Mouse (Mus musculus) midbrain, embryonic 16.5 days (tissue): Measurements from ENCODE around the gene Hist1h1c. TPM values are rescaled to one million over a fixed set of nuclear protein-coding genes. Genes with fewer than 3 reads are reported as not detected.
A peak's percentile ranks its signal among the peaks of the same experiment; 100 is the strongest.
"Not testable (repeated sequence)": the region's sequence is repeated elsewhere in the genome, so short reads cannot be mapped to it uniquely, and the experiment has no call there.

Source experiments
- ATAC-seq: fragments of 200-750 bp; cut with Nextera tagmentation; 2 replicates; pipeline ENCODE4 v1.8.0; 2017; ENCODE audit warnings: moderate TSS enrichment
- H3K27ac ChIP-seq: fragments of 300-500 bp; sonication (generic); 2 replicates; pipeline ENCODE4 v1.5.1; 2014; ENCODE audit warnings: mild to moderate bottlenecking, low read length, mixed read lengths
- H3K27me3 ChIP-seq: fragments of 300-500 bp; sonication (generic); 2 replicates; pipeline ENCODE4 v1.6.1; 2014; ENCODE audit warnings: low read depth, low read length, mixed read lengths; ENCODE audit not compliant: control insufficient read depth, insufficient read depth
- H3K36me3 ChIP-seq: fragments of 300-500 bp; sonication (generic); 2 replicates; pipeline ENCODE4 v1.6.1; 2014; ENCODE audit warnings: mild to moderate bottlenecking, low read length, moderate library complexity, mixed read lengths; ENCODE audit not compliant: control insufficient read depth, insufficient read depth
- H3K4me1 ChIP-seq: fragments of 300-500 bp; sonication (generic); 2 replicates; pipeline ENCODE4 v1.6.1; 2014; ENCODE audit warnings: mild to moderate bottlenecking, low read length, mixed read lengths; ENCODE audit not compliant: control insufficient read depth, insufficient read depth
- H3K4me2 ChIP-seq: fragments of 300-500 bp; sonication (generic); 2 replicates; pipeline ENCODE4 v1.6.1; 2014; ENCODE audit warnings: mild to moderate bottlenecking, low read length, mixed read lengths
- H3K4me3 ChIP-seq: fragments of 300-500 bp; sonication (generic); 2 replicates; pipeline ENCODE4 v1.5.1; 2014; ENCODE audit warnings: low read depth, mild to moderate bottlenecking, low read length, moderate library complexity, mixed read lengths
- H3K9ac ChIP-seq: fragments of 300-500 bp; sonication (generic); 2 replicates; pipeline ENCODE4 v1.6.1; 2014; ENCODE audit warnings: low read depth, low read length, mixed read lengths
- H3K9me3 ChIP-seq: fragments of 300-500 bp; sonication (generic); replicated peaks from 2 replicates; pipeline ENCODE4 v1.6.1; 2014; ENCODE audit warnings: mild to moderate bottlenecking, low read length, mixed read lengths; ENCODE audit not compliant: control insufficient read depth, poor library complexity, severe bottlenecking
- WGBS: fragments of 180-500 bp; shearing (Covaris S2); extraction: QIAGEN DNeasy Blood & Tissue Kit; methylation state at CpG from one replicate; pipeline ENCODE4 v1.1.7; 2014; 5-methylcytosine and 5-hydroxymethylcytosine counted together
- polyA plus RNA-seq: library from polyadenylated mRNA; unstranded; fragments of >200 nt; fragmentation: Nextera tagmentation; extraction: Ambion mirVana; gene quantifications from 2 replicates; pipeline ENCODE4 v1.2.1, GENCODE M21; 2015

Gene Hist1h1c
- polyA plus RNA-seq, 1 experiment from 2014 or later, result 8.7 TPM

DNA sequence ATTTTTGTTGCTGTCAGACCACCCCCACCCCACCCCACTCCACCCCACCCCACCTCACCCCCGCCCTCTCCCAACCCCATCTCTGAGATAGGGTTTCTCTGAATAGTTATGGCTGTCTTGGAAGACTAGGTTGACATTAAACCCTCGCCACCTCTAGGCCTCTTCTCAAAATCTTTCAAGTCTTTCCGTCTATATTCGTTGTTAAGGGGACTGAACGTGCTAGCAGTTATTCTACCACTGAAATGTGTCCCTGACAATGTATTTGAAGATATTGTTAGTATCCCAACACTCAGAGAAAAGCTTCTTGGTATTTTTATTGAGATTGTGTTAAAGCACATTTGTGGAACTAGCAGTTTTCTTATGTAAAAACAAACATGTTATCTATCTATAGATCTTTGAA lies 2.3 kb downstream of the Hist1h1c start:
- Histone ChIP-seq H3K9me3 (no peaks in the 10 kb centered on the region), H3K4me2 (no peak overlapping the region), H3K36me3 (no peaks in the 10 kb centered on the region), H3K4me1 (peaks cover 17% of the 10 kb centered on the region), H3K4me3 (no peak overlapping the region), H3K27ac (no peak overlapping the region), H3K27me3 (no peaks in the 10 kb centered on the region), H3K9ac (no peak overlapping the region)
- no peak for ATAC-seq
- WGBS, result 60% methylated on average over 5 of the region's 5 CpGs

- Histone ChIP-seq H3K27ac (no peak overlapping the region), H3K4me2 (no peak overlapping the region), H3K4me3 (no peak overlapping the region), H3K27me3 (no peaks in the 10 kb centered on the region), H3K4me1 (peaks cover 17% of the 10 kb centered on the region), H3K36me3 (no peaks in the 10 kb centered on the region), H3K9me3 (no peaks in the 10 kb centered on the region), H3K9ac (no peak overlapping the region)
- no peak for ATAC-seq
Measured at GRCm38 (mm10) chr13:23742007-23742406, 3.4 kb downstream of the Hist1h1c start.

DNA sequence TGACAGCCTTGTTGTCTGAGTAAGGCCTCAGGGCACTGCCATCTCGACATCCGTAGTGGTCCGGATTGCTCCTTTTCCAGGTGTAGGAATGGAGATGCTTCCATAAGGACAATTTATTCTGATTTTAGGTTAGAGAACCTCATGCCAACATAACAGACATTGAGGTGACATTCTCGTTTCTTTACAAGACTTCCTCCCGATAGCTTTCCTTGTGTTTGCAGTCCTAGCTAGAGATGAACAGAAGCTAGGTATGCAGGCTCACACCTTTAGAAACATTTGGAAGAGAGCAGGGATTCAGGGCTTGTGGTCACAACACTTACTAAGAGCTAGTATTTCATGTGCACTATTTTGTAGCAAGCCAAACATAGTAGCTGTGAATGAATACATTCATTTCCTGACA lies 4.6 kb downstream of the Hist1h1c start:
- Histone ChIP-seq H3K4me2 (no peak overlapping the region), H3K9ac (no peak overlapping the region), H3K27me3 (no peaks in the 10 kb centered on the region), H3K36me3 (no peaks in the 10 kb centered on the region), H3K4me1 (peaks cover 22% of the 10 kb centered on the region), H3K27ac (no peak overlapping the region), H3K4me3 (no peak overlapping the region), H3K9me3 (no peaks in the 10 kb centered on the region)
- WGBS, result 82% methylated on average over 5 of the region's 5 CpGs
- no peak for ATAC-seq

- Histone ChIP-seq H3K9ac (no peak overlapping the region), H3K4me1 (peaks cover 20% of the 10 kb centered on the region), H3K9me3 (no peaks in the 10 kb centered on the region), H3K36me3 (no peaks in the 10 kb centered on the region), H3K27me3 (no peaks in the 10 kb centered on the region), H3K4me2 (no peak overlapping the region), H3K4me3 (no peak overlapping the region), H3K27ac (no peak overlapping the region)
- ATAC-seq, result no peak
- 39% methylated on average over 4 of the region's 4 CpGs for WGBS
Measured at GRCm38 (mm10) chr13:23743963-23744362, 5.4 kb downstream of the Hist1h1c start.

- 2% methylated on average over 13 of the region's 36 CpGs for WGBS
Measured at GRCm38 (mm10) chr13:23744421-23745380, 6.1 kb downstream of the Hist1h1c start.

GRCm38 (mm10) chr13:23745381-23746161 lies 7.0 kb downstream of the Hist1h1c start, which contains the start of gene Hist1h3c:
Gene Hist1h3c (minus strand): TSS chr13:23745602.
- no peaks in the 10 kb centered on the region for H3K27me3 ChIP-seq
- no peaks in the 10 kb centered on the region for H3K36me3 ChIP-seq
- H3K4me3 ChIP-seq, result peak within 1 kb of the TSS; percentile 43
- peak within 1 kb of the TSS; percentile 46; the same call in 1 of the 2 replicates for H3K9ac ChIP-seq
- peaks cover 14% of the 10 kb centered on the region for H3K4me1 ChIP-seq
- no peaks in the 10 kb centered on the region for H3K9me3 ChIP-seq
- peak; percentile 72 for ATAC-seq
- peak within 1 kb of the TSS; percentile 95 for H3K27ac ChIP-seq
- H3K4me2 ChIP-seq, result peak within 1 kb of the TSS; percentile 84
- under 1% methylated on average over 22 of the region's 28 CpGs for WGBS

More at GRCm38 (mm10) chr13:23744421-23745380, 6.1 kb downstream of the Hist1h1c start:
- Histone ChIP-seq H3K4me3 (peak overlapping the region; percentile 43), H3K4me1 (peaks cover 20% of the 10 kb centered on the region), H3K9ac (no peak overlapping the region), H3K27me3 (no peaks in the 10 kb centered on the region), H3K4me2 (peak overlapping the region; percentile 84), H3K36me3 (no peaks in the 10 kb centered on the region), H3K27ac (no peak overlapping the region), H3K9me3 (no peaks in the 10 kb centered on the region)
- no peak for ATAC-seq

GRCm38 (mm10) chr13:23746201-23747080 lies 7.8 kb downstream of the Hist1h1c start, which contains the start of gene Hist1h2bb:
Gene Hist1h2bb (plus strand): TSS chr13:23746734.
- peaks cover 11% of the 10 kb centered on the region for H3K4me1 ChIP-seq
- under 1% methylated on average over 35 of the region's 58 CpGs for WGBS
- peak; percentile 94 for ATAC-seq
- H3K27ac ChIP-seq, result peak within 1 kb of the TSS; percentile 95
- H3K9me3 ChIP-seq, H3K36me3 ChIP-seq, H3K27me3 ChIP-seq: not testable (repeated sequence)
- peak within 1 kb of the TSS; percentile 84 for H3K4me2 ChIP-seq
- H3K4me3 ChIP-seq, result peak within 1 kb of the TSS; percentile 43
- peak within 1 kb of the TSS; percentile 46 for H3K9ac ChIP-seq

DNA sequence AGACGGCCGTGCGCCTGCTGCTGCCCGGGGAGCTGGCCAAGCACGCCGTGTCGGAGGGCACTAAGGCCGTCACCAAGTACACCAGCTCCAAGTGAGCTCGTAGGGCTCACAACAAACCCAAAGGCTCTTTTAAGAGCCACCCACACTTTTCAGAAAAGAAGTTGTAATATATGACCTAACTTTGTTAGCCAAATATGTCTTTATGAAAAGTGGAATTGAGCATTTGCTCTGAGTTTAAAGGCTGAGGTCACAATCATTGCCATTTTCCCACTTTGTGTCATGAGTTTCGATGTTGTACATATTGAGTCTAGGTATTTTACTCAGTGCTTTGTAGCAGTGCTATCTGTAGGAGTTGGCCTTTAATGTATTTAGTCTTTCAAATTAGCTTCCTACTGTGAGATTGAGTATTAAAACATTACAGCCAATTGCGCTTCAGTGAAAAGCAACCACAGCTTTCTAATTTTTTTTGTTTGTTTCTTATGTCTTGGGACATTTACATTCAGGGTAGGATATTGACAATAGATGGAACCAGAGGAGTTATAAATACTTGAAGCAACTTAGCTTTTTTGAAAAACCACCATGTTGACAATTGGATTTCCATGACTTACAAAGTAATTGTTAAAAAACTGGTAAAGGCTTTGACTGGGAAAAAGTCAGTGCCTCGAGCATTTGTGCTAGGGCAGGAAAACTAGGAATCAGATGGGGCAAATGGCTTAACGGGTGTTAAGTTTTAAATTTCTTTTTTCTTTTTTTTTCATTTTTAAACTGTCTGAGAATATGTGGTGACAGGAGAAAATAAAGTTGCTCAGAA lies 8.7 kb downstream of the Hist1h1c start:
- 3% methylated on average over 10 of the region's 13 CpGs for WGBS
- Histone ChIP-seq H3K27ac (peak overlapping the region; percentile 85), H3K4me2 (peak overlapping the region; percentile 84), H3K36me3 (no peaks in the 10 kb centered on the region), H3K4me3 (peak overlapping the region; percentile 43), H3K9ac (peak overlapping the region; percentile 34), H3K27me3 (no peaks in the 10 kb centered on the region), H3K4me1 (peaks cover 15% of the 10 kb centered on the region), H3K9me3 (no peaks in the 10 kb centered on the region)
- ATAC-seq, result peak; percentile 11
